Mouse (Mus musculus): ENCODE data around the gene Sgca.

Sgca gene

DNA sequence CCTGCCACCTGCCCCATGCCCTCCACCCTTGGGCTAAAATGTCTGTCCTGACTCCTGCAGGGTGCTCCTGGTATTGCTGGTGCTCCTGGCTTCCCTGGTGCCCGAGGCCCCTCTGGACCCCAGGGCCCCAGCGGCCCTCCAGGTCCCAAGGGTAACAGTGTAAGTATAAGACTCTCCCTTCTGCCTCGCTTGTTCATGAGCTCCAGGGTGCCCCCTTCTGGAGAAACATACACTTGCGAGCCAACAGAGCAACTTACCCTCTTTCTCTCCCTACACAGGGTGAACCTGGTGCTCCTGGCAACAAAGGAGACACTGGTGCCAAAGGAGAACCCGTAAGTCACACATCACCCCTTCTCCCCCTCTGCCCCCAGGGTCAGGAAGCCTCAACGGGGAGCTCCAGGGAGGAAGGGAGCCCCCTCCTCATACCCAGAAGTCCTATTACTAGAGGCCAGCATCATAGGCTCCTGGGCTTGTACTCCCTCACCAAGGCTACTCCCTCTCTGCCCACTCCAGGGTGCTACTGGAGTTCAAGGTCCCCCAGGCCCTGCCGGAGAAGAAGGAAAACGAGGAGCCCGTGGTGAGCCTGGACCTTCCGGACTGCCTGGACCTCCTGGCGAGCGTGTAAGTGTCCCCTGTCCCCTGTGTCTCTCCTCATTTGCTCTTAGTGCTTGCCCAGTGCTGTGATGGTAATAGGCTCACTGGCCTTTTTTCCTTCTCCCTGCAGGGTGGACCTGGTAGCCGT, 33.7 kb downstream of the Sgca start:
- no peak for DNase-seq

DNA sequence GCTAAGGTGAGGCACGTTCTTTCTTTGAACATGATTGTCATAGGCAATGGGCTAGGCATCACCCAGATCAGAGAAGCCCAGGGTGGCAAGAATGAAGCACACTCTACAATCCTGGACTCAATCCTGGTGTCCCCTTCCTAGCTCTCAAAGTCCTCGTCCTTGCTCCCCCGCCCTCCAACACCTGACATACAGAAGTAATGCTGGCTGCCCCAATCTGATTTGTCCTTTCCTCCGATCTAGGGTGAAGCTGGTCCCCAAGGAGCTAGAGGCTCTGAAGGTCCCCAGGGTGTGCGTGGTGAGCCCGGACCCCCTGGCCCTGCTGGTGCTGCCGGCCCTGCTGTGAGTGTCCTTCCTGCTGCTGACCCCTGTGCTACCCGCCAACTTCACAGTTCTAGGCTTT, 34.4 kb downstream of the Sgca start:
- no peak for DNase-seq

- DNase-seq: no peak
Measured at GRCm38 (mm10) chr11:94941121-94941520, 35.0 kb downstream of the Sgca start.

- peak; percentile 65 for DNase-seq
Measured at GRCm38 (mm10) chr11:94939280-94939679, 36.8 kb downstream of the Sgca start.

GRCm38 (mm10) chr11:94938296-94938695, 37.8 kb downstream of the Sgca start:
- DNase-seq: no peak

GRCm38 (mm10) chr11:94937787-94938186, 38.3 kb downstream of the Sgca start:
- DNase-seq: no peak

DNA sequence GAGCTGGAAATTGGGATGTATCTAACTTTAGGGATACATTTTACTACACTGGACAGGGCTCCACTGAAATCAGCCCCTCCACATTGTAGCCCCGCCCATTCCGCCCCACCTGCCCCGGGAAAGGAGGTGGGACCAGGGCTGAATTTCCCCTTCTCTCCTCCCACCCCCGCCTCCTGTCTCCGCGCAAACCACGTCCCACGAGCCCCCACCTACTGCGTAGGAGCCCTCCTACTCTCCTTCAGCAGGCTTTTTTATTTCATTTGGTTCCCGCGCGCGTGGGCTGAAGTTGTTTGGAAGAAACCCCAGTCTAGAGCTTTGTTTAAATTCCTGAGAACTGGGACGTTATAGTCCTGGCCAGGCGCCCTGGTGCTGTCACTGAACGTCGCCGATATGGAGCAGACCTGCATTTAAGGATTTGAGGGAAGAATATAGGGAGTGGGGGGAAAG, 38.8 kb downstream of the Sgca start:
- no peak for DNase-seq

GRCm38 (mm10) chr11:94936851-94937295, 39.3 kb downstream of the Sgca start:
- DNase-seq: peak; percentile 85

GRCm38 (mm10) chr11:94936045-94936444, 40.1 kb downstream of the Sgca start, which contains the start of gene Col1a1:
Gene Col1a1, plus strand, starts transcription at chr11:94936224.
- DNase-seq: no peak

DNA sequence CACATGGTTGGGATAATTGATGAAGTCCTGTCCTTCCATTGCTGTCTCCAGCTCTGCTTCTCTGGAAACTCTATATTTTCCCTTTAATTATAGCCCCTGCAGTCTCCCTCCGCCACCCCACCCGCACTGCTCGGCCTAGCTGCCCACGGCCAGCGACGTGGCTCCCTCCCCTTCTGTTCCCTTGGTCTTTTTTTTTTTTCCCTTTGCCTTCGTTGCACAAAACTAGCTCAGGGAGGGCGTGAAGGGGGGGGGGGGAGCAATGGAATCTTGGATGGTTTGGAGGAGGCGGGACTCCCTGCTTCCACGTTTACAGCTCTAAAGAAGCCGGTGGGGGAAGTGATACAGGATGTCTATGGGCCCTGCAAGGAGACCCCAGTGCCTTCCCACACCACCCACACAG, 41.6 kb downstream of the Sgca start:
- no peak for DNase-seq

DNA sequence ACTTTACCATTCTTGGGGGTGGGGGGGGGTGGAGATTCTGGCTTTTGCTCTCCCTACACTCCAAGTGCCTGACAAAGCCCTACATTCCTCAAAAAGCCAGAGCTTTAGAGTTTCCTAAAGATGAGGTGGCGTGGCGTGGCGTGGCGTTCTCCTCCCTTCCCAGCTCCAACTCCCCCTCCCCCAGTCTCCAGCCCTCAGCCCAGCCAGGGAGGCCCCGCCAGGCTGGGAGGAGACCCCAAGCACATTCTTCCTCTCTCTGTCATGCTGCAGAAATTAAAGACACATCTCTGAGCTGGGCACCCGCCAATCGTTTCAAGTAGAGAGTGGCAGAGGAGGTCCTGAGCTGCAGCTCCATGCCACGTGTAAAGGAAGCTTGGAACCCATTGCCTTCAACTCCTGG, 42.5 kb downstream of the Sgca start:
- DNase-seq: no peak

DNA sequence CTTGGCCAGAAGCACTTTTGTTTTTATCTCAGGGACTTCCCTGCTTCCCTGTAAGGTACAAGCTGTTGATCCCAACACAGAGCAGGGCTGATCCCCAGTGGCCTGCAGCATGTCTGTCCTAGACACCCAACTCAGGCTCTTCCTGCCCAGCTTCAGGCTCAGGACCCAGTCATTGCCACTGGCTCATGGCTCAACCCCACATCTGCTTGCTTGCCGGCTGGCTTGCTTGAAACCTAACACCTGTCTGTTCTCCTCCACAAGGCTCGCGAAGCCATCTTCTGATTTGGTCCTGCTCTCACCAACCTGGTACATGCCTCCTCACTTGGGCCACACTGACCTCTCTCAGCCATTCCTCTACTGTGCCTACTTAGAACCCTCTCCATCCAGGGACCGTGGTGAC, 46.0 kb downstream of the Sgca start:
- no peak for DNase-seq

- DNase-seq: no peak
Measured at GRCm38 (mm10) chr11:94929599-94929998, 46.5 kb downstream of the Sgca start.

DNA sequence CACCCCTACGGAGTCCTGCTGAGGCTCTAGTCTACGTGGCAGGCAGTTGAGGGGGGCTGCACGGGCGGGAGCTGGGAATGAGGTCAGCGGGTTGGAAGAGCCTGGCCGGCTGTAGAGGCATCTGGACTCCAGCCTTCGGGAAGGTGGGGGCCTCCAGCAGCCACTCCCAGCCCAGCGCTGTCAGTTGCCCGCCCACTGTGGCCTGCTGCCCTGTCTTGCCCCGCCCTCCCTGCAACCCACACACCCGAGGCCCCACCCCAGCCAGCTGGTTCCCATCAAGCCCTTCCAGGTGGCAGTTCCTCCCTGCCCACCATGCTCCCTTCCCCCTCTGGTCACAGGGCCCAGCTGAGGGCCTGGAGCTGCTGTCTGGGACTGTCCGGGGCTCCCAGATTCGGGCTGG, 47.3 kb downstream of the Sgca start:
- no peak for DNase-seq

DNA sequence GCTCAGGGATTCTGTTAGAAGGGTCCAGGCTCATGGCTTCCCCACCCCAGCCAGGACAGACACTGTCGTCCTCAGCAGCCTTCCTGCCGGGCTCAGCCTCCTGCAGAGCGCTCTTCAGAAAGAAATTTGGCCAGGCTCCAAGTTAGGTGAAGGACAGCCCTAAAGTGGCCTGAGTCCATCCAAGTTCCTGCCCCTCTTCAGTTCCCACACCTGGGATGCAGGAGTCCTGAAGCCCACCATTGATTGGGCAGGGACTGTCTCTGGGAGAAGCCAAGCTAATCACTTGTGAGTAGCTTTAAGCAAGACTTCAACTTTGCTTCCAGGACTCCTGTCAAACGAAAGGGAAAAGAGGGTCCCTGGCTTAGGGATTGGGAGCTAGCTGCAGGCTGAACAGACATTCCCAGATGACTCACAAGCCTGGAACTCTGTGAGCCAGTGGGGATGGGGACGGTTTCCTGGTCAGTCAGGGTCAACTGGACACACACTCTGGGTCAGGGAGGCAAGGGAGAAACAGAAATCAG, 48.3 kb downstream of the Sgca start:
- DNase-seq: no peak

- no peak for DNase-seq
Measured at GRCm38 (mm10) chr11:94926431-94926830, 49.7 kb downstream of the Sgca start.

- no peak for DNase-seq
Measured at GRCm38 (mm10) chr11:94924977-94925376, 51.1 kb downstream of the Sgca start.

- no peak for DNase-seq
Measured at GRCm38 (mm10) chr11:94920996-94921401, 55.1 kb downstream of the Sgca start.

GRCm38 (mm10) chr11:94917717-94918116, 58.4 kb downstream of the Sgca start:
- no peak for DNase-seq

- DNase-seq: no peak
Measured at GRCm38 (mm10) chr11:94916477-94916876, 59.6 kb downstream of the Sgca start.

- DNase-seq: no peak
Measured at GRCm38 (mm10) chr11:94915675-94916403, 60.3 kb downstream of the Sgca start.

GRCm38 (mm10) chr11:94913302-94914090, 62.6 kb downstream of the Sgca start:
- peak; percentile 64 for DNase-seq

All from cerebellum, adult 11 months (tissue).